Mouse (Mus musculus) embryo, embryonic 9.5 days (tissue): Measurements from ENCODE around the gene Gm17093.
"Not testable (repeated sequence)": the region's sequence is repeated elsewhere in the genome, so short reads cannot be mapped to it uniquely, and the experiment has no call there.

Experiments used
- DNase-seq: peaks from one replicate; pipeline ENCODE4 v3.0.0-alpha.2; 2017; ENCODE audit errors: extremely low spot score

Gene Gm17093

GRCm38 (mm10) chr14:44517976-44518375 is at the start of gene Gm17093:
TSS of gene Gm17093 (plus strand) at chr14:44518276.
- DNase-seq, result not testable (repeated sequence)

- not testable (repeated sequence) for DNase-seq
Observed at GRCm38 (mm10) chr14:44492163-44492562, 25.9 kb upstream of the Gm17093 start, which contains the start of gene BC061237. TSS of gene BC061237 (plus strand) at chr14:44492463.

DNA sequence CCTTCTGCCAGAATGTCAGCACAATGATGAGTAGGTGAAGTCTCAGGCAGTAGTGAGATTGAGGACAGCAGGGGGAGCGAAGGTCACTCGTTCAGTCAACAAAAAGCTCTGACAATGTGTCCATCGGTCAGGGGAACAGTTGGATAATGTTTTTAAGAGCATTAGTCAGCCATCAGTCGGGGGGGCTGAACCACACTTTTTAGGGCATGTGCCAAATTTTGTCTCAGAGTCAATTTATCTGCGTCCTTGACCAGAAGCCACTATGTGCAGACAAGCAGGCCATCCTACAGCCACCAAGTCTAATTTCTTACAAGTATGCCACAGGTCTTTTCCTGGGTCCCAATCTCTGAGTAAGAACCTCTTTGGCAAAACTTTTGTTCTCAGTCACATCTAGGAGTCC is 29.9 kb downstream of the Gm17093 start:
- not testable (repeated sequence) for DNase-seq
